ENCODE assay signal across 10 mouse cellular contexts in the genomic region with DNA sequence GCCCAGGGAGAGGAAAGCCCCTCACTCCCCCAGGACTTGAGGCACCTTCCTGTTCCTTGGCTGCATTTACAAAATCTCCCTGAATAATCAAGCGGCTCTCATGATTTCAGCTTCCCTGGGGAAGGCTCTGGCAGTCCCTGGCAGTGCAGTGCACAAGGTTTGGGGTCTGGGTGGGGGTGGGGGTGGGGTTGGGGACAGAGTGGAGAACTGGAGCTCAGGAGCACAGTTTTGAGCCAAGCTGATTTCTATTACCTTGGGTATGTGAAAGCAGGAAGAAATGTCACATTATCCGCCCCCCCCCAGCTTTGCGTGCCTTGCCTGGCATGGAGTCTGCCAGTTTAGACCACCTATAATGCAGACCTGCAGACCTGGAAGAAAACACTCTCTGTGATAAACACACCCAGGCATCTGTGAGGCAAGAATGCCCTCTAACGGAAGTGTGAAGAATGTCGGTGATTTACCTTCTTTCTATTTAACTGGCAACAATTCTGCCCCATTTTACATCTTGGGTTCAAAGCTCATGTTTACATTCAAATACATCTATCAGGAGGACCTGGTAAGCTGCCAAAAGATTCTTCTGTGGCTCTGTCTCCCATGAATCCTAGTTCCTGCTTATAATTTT.
DNase-seq lines count a peak whose midpoint lies in the region; ATAC-seq and TF ChIP-seq lines count a peak whose summit lies in the region.
"Had no signal": no experiment of that assay in that cellular context is flagged by ENCODE, and none has a peak within 500 bp of the region (broad histone marks: within the 10 kb centered on the region; RNA-seq: fewer than 3 reads in every experiment).

No protein-coding gene starts in this region.

- H3K4me2 ChIP-seq in heart, embryonic 11.5 days: no peak overlapping the region
- no peak overlapping the region for H3K4me2 ChIP-seq in hindbrain, postnatal 0 days (ENCODE audit: low read depth, low read length)
- H3K4me2 ChIP-seq: embryonic facial prominence, embryonic 15.5 days had no signal

- DNase-seq in heart, adult 11 months: peak; percentile 84
- DNase-seq in right cerebral cortex, postnatal 10 days (ENCODE audit: low spot score in 2 of 2): peak; percentile 35 to 40
- DNase-seq in right cerebral cortex, postnatal 36 days (ENCODE audit: low spot score in 2 of 2): no peak
- DNase-seq in hindbrain, postnatal 0 days (ENCODE audit: low spot score): peak; percentile 76
- no peak for DNase-seq in frontal cortex, postnatal 25 days (ENCODE audit: low spot score in 2 of 2)
- no peak for DNase-seq in adrenal gland, postnatal 25 days
- DNase-seq in layer of hippocampus, adult 9-10 months (ENCODE audit: low spot score): no peak

- no peak for ATAC-seq in heart, embryonic 11.5 days (replicated peaks; ENCODE audit: insufficient number of reproducible peaks, low FRiP score, low TSS enrichment)
- ATAC-seq in hindbrain, postnatal 0 days: peak; percentile 70; the same call in 1 of the 2 replicates

- H3K9me3 ChIP-seq in heart, embryonic 11.5 days (replicated peaks; ENCODE audit: control insufficient read depth, low read length): no peaks in the 10 kb centered on the region
- H3K9me3 ChIP-seq in hindbrain, postnatal 0 days (ENCODE audit: low read length): no peaks in the 10 kb centered on the region
- H3K9me3 ChIP-seq: embryonic facial prominence, embryonic 15.5 days; G1E had no signal

- peak; percentile 71 for TF ChIP-seq CTCF in hindbrain, postnatal 0 days (IDR thresholded peaks at IDR 0.05; ENCODE audit: low read depth)

- 48% methylated on average over 5 of the region's 5 CpGs for WGBS in heart, embryonic 11.5 days (ENCODE audit: insufficient replicate concordance)
- 38% methylated on average over 5 of the region's 5 CpGs for whole genome bisulfite sequencing in hindbrain, postnatal 0 days

- no peaks in the 10 kb centered on the region for H3K36me3 ChIP-seq in heart, embryonic 11.5 days (ENCODE audit: control insufficient read depth, insufficient read depth, low read length)
- no peaks in the 10 kb centered on the region for H3K36me3 ChIP-seq in hindbrain, postnatal 0 days (ENCODE audit: insufficient read depth, low read length)
- H3K36me3 ChIP-seq: embryonic facial prominence, embryonic 15.5 days; G1E had no signal

- H3K27me3 ChIP-seq in heart, embryonic 11.5 days (ENCODE audit: control insufficient read depth, insufficient read depth, low read length): no peaks in the 10 kb centered on the region
- H3K27me3 ChIP-seq in hindbrain, postnatal 0 days (ENCODE audit: insufficient read depth, low read length): no peaks in the 10 kb centered on the region
- H3K27me3 ChIP-seq: embryonic facial prominence, embryonic 15.5 days had no signal

- no peak overlapping the region for H3K9ac ChIP-seq in heart, embryonic 11.5 days (ENCODE audit: low read depth, low read length)
- H3K9ac ChIP-seq in hindbrain, postnatal 0 days (replicated peaks; ENCODE audit: low read length): no peak overlapping the region
- H3K9ac ChIP-seq: embryonic facial prominence, embryonic 15.5 days had no signal

- H3K4me3 ChIP-seq in heart, embryonic 11.5 days (ENCODE audit: low read depth, low read length): no peak overlapping the region
- no peak overlapping the region for H3K4me3 ChIP-seq in hindbrain, postnatal 0 days (ENCODE audit: low read length)
- H3K4me3 ChIP-seq: embryonic facial prominence, embryonic 15.5 days had no signal

- H3K27ac ChIP-seq in heart, embryonic 11.5 days (ENCODE audit: low read depth, low read length): no peak overlapping the region
- H3K27ac ChIP-seq in hindbrain, postnatal 0 days: no peak overlapping the region
- H3K27ac ChIP-seq: embryonic facial prominence, embryonic 15.5 days had no signal

- no peaks in the 10 kb centered on the region for H3K4me1 ChIP-seq in heart, embryonic 11.5 days (ENCODE audit: control insufficient read depth, insufficient read depth, low read length)
- H3K4me1 ChIP-seq in hindbrain, postnatal 0 days (ENCODE audit: insufficient read depth, low read length): no peaks in the 10 kb centered on the region

Comparison
In these comparisons a context has a peak if more than half of its experiments do, and no peak if none do; other contexts are left out.
1. DNase-seq: peak in heart, adult 11 months (single experiment), right cerebral cortex, postnatal 10 days (2 of 2) and hindbrain, postnatal 0 days (single experiment); none in right cerebral cortex, postnatal 36 days (0 of 2), frontal cortex, postnatal 25 days (0 of 2), adrenal gland, postnatal 25 days (single experiment) and layer of hippocampus, adult 9-10 months (single experiment).